18 mouse cellular contexts compared by ENCODE assay signal in genomic region chr1:60599926-60600325, GRCm38 (mm10). TPM values are rescaled to one million over a fixed set of nuclear protein-coding genes. Genes with fewer than 3 reads are reported as not detected.
DNase-seq lines count a peak whose midpoint lies in the region; ATAC-seq and TF ChIP-seq lines count a peak whose summit lies in the region.
"Had no signal": no experiment of that assay in that cellular context is flagged by ENCODE, and none has a peak within 500 bp of the region (broad histone marks: within the 10 kb centered on the region; RNA-seq: fewer than 3 reads in every experiment).

No protein-coding gene starts in this region.

- no peaks in the 10 kb centered on the region for H3K27me3 ChIP-seq in intestine, embryonic 16.5 days (replicated peaks; ENCODE audit: control insufficient read depth, insufficient read depth, low read length)
- no peaks in the 10 kb centered on the region for H3K27me3 ChIP-seq in intestine, embryonic 15.5 days (replicated peaks)
- no peaks in the 10 kb centered on the region for H3K27me3 ChIP-seq in intestine, postnatal 0 days (replicated peaks; ENCODE audit: control insufficient read depth, insufficient read depth, low read length)
- H3K27me3 ChIP-seq in liver, embryonic 16.5 days (ENCODE audit: control insufficient read depth, insufficient read depth, low read depth, low read length) = no peaks in the 10 kb centered on the region
- no peaks in the 10 kb centered on the region for H3K27me3 ChIP-seq in hindbrain, postnatal 0 days (ENCODE audit: insufficient read depth, low read length)
- H3K27me3 ChIP-seq: forebrain, embryonic 13.5 days; hindbrain, embryonic 12.5 days; hindbrain, embryonic 15.5 days had no signal

- no peaks in the 10 kb centered on the region for H3K9me3 ChIP-seq in intestine, embryonic 16.5 days (ENCODE audit: control insufficient read depth, low read length)
- H3K9me3 ChIP-seq in intestine, embryonic 15.5 days = no peaks in the 10 kb centered on the region
- H3K9me3 ChIP-seq in intestine, postnatal 0 days (ENCODE audit: control insufficient read depth) = no peaks in the 10 kb centered on the region
- H3K9me3 ChIP-seq in liver, embryonic 16.5 days (replicated peaks; ENCODE audit: control insufficient read depth, low read length) = no peaks in the 10 kb centered on the region
- no peaks in the 10 kb centered on the region for H3K9me3 ChIP-seq in hindbrain, postnatal 0 days (ENCODE audit: low read length)
- H3K9me3 ChIP-seq: forebrain, embryonic 10.5 days; forebrain, embryonic 13.5 days; hindbrain, embryonic 12.5 days; hindbrain, embryonic 15.5 days had no signal

- no peaks in the 10 kb centered on the region for H3K36me3 ChIP-seq in intestine, embryonic 16.5 days (ENCODE audit: control insufficient read depth, insufficient read depth, low read length)
- H3K36me3 ChIP-seq in intestine, embryonic 15.5 days = no peaks in the 10 kb centered on the region
- H3K36me3 ChIP-seq in intestine, postnatal 0 days (ENCODE audit: control insufficient read depth, insufficient read depth) = no peaks in the 10 kb centered on the region
- H3K36me3 ChIP-seq in liver, embryonic 16.5 days (ENCODE audit: control insufficient read depth, insufficient read depth) = no peaks in the 10 kb centered on the region
- H3K36me3 ChIP-seq in hindbrain, postnatal 0 days (ENCODE audit: insufficient read depth, low read length) = no peaks in the 10 kb centered on the region
- H3K36me3 ChIP-seq: forebrain, embryonic 10.5 days; hindbrain, embryonic 12.5 days; hindbrain, embryonic 15.5 days had no signal

- no peak for TF ChIP-seq CTCF in intestine, postnatal 0 days (IDR thresholded peaks at IDR 0.05; ENCODE audit: low read depth)
- TF ChIP-seq CTCF in hindbrain, postnatal 0 days (IDR thresholded peaks at IDR 0.05; ENCODE audit: low read depth) = no peak

- peak; percentile 65; the same call in 1 of the 2 replicates for ATAC-seq in intestine, embryonic 16.5 days
- ATAC-seq in intestine, embryonic 15.5 days = no peak
- peak; percentile 92 for ATAC-seq in intestine, postnatal 0 days
- no peak for ATAC-seq in liver, embryonic 16.5 days (ENCODE audit: low read depth)
- ATAC-seq in hindbrain, postnatal 0 days = no peak
- ATAC-seq: activated CD4-positive, CD25-positive, alpha-beta regulatory T cell, adult 4 months; forebrain, embryonic 13.5 days; forebrain, embryonic 16.5 days had no signal

- 82% methylated on average over 3 of the region's 3 CpGs for WGBS in intestine, embryonic 16.5 days
- 84% methylated on average over 3 of the region's 3 CpGs for WGBS in intestine, embryonic 15.5 days
- WGBS in intestine, postnatal 0 days = 58% methylated on average over 3 of the region's 3 CpGs
- WGBS in liver, embryonic 16.5 days (ENCODE audit: insufficient replicate concordance) = 55% methylated on average over 3 of the region's 3 CpGs
- 90% methylated on average over 3 of the region's 3 CpGs for WGBS in hindbrain, postnatal 0 days

- peaks cover 4% of the 10 kb centered on the region; the same call in 1 of the 2 replicates for H3K4me1 ChIP-seq in intestine, embryonic 16.5 days (ENCODE audit: control insufficient read depth, insufficient read depth, low read length)
- no peaks in the 10 kb centered on the region for H3K4me1 ChIP-seq in intestine, embryonic 15.5 days (replicated peaks)
- 0 out of 2 replicates have a peak, but pooled peaks cover 6% of the 10 kb centered on the region for H3K4me1 ChIP-seq in intestine, postnatal 0 days (replicated peaks; ENCODE audit: control insufficient read depth, insufficient read depth, low read length)
- H3K4me1 ChIP-seq in liver, embryonic 16.5 days (ENCODE audit: control insufficient read depth, low read depth, low read length) = no peaks in the 10 kb centered on the region
- H3K4me1 ChIP-seq in hindbrain, postnatal 0 days (ENCODE audit: insufficient read depth, low read length) = no peaks in the 10 kb centered on the region
- H3K4me1 ChIP-seq: forebrain, embryonic 13.5 days; hindbrain, embryonic 15.5 days had no signal

- H3K4me3 ChIP-seq in intestine, embryonic 16.5 days (ENCODE audit: low read length) = no peak overlapping the region
- H3K4me3 ChIP-seq in intestine, embryonic 15.5 days (replicated peaks) = no peak overlapping the region
- H3K4me3 ChIP-seq in intestine, postnatal 0 days (ENCODE audit: low read depth, low read length) = no peak overlapping the region
- H3K4me3 ChIP-seq in liver, embryonic 16.5 days (ENCODE audit: low read depth, low read length) = no peak overlapping the region
- H3K4me3 ChIP-seq in hindbrain, postnatal 0 days (ENCODE audit: low read length) = no peak overlapping the region
- H3K4me3 ChIP-seq: forebrain, embryonic 10.5 days; forebrain, embryonic 13.5 days; hindbrain, embryonic 12.5 days; hindbrain, embryonic 15.5 days had no signal

- no peak for DNase-seq in hindbrain, postnatal 0 days (ENCODE audit: low spot score)
- no peak for DNase-seq in thymus, adult 18-20 months
- DNase-seq: adrenal gland, adult 8-10 months; adrenal gland, postnatal 36 days; cerebellum, adult 18-20 months; gastrocnemius, postnatal 10 days; heart, adult 11 months had no signal

- H3K27ac ChIP-seq in intestine, embryonic 16.5 days (ENCODE audit: low read length) = no peak overlapping the region
- no peak overlapping the region for H3K27ac ChIP-seq in intestine, embryonic 15.5 days
- no peak overlapping the region for H3K27ac ChIP-seq in intestine, postnatal 0 days (ENCODE audit: low read depth, low read length)
- H3K27ac ChIP-seq in liver, embryonic 16.5 days (ENCODE audit: low read length) = peak overlapping the region; percentile 56; the same call in 1 of the 2 replicates
- no peak overlapping the region for H3K27ac ChIP-seq in hindbrain, postnatal 0 days
- H3K27ac ChIP-seq: forebrain, embryonic 10.5 days; forebrain, embryonic 13.5 days; hindbrain, embryonic 12.5 days; hindbrain, embryonic 15.5 days had no signal

- no peak overlapping the region for H3K4me2 ChIP-seq in intestine, embryonic 16.5 days (ENCODE audit: low read depth, low read length)
- no peak overlapping the region for H3K4me2 ChIP-seq in intestine, embryonic 15.5 days (replicated peaks)
- H3K4me2 ChIP-seq in intestine, postnatal 0 days (replicated peaks; ENCODE audit: low read depth) = no peak overlapping the region
- H3K4me2 ChIP-seq in liver, embryonic 16.5 days (ENCODE audit: low read depth, low read length) = no peak overlapping the region
- no peak overlapping the region for H3K4me2 ChIP-seq in hindbrain, postnatal 0 days (ENCODE audit: low read depth, low read length)
- H3K4me2 ChIP-seq: forebrain, embryonic 13.5 days; heart, embryonic 11.5 days; hindbrain, embryonic 12.5 days; hindbrain, embryonic 15.5 days had no signal

- no peak overlapping the region for H3K9ac ChIP-seq in intestine, embryonic 16.5 days (ENCODE audit: low read depth, low read length)
- H3K9ac ChIP-seq in intestine, embryonic 15.5 days = no peak overlapping the region
- no peak overlapping the region for H3K9ac ChIP-seq in intestine, postnatal 0 days (ENCODE audit: low read depth, low read length)
- no peak overlapping the region for H3K9ac ChIP-seq in liver, embryonic 16.5 days (ENCODE audit: low read depth, low read length)
- H3K9ac ChIP-seq in hindbrain, postnatal 0 days (replicated peaks; ENCODE audit: low read length) = no peak overlapping the region
- H3K9ac ChIP-seq: forebrain, embryonic 13.5 days; hindbrain, embryonic 12.5 days; hindbrain, embryonic 15.5 days had no signal

RNA-seq across cellular contexts. Expression of gene Raph1, which starts 33.0 kb away (rescaled TPM):
- 20.2 TPM in 2 replicates for polyA plus RNA-seq in intestine, embryonic 16.5 days (2015; fragmentation: Nextera tagmentation; extraction: Ambion mirVana)
- polyA plus RNA-seq in intestine, embryonic 15.5 days (2015; fragmentation: Nextera tagmentation; extraction: Ambion mirVana) = 26.5 and 28.6 TPM in 2 replicates
- 17.0 and 17.9 TPM in 2 replicates for polyA plus RNA-seq in intestine, postnatal 0 days (2015; fragmentation: Nextera tagmentation; extraction: Ambion mirVana)
- 24.7 and 26.7 TPM in 2 replicates for polyA plus RNA-seq in liver, embryonic 16.5 days (2015; fragmentation: Nextera tagmentation; extraction: Ambion mirVana)
- 30.2 and 31.0 TPM in 2 replicates for total RNA-seq in hindbrain, postnatal 0 days (2014; rRNA removed)
- polyA plus RNA-seq in hindbrain, postnatal 0 days (2015; fragmentation: Nextera tagmentation; extraction: Ambion mirVana) = 18.1 and 18.7 TPM in 2 replicates

Comparison
In these comparisons a context has a peak if more than half of its experiments do, and no peak if none do; other contexts are left out.
1. ATAC-seq: peak in intestine, embryonic 16.5 days (single experiment) and intestine, postnatal 0 days (single experiment); none in intestine, embryonic 15.5 days (single experiment), liver, embryonic 16.5 days (single experiment) and hindbrain, postnatal 0 days (single experiment).